Mouse (Mus musculus) ovary, postnatal 10 days (tissue): ENCODE measurements around the gene Psenen.
A peak's percentile ranks its signal among the peaks of the same experiment; 100 is the strongest.

Source experiments
- DNase-seq: peaks from one replicate; pipeline ENCODE4 v3.0.0; 2022; ENCODE audit warnings: low spot score

Gene Psenen

DNA sequence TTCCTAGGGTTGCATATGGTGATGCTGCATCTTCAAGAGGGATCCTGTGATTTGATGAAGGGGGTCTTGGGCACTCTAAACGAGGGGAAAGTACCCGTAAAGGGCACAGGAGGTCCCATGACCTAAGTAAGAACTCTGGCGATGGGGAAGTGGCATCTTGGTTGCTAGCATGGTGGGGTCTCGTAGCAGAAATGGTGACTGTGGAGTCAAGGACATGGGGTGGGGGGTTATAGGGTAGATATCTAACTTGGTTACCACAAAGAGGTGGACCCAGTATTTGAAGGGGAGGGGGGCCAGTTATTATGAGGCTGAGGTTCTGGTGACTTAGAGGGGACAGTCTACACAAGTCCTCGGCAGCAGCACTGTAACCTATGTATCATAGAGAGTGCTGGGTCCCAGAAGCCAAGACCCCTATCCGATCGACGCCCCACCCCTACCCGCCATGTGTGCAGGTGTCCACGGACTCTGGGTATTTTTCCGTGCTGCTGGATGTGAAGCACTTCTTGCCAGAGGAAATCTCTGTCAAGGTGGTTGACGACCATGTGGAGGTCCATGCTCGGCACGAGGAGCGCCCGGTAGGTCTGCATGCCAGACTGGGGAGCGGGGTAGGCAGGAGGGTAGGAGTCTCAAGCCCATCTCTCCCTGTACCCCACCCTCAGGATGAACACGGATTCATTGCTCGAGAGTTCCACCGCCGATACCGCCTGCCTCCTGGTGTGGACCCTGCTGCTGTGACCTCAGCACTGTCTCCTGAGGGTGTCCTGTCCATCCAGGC lies 9.4 kb downstream of the Psenen start:
- no peak for DNase-seq

DNA sequence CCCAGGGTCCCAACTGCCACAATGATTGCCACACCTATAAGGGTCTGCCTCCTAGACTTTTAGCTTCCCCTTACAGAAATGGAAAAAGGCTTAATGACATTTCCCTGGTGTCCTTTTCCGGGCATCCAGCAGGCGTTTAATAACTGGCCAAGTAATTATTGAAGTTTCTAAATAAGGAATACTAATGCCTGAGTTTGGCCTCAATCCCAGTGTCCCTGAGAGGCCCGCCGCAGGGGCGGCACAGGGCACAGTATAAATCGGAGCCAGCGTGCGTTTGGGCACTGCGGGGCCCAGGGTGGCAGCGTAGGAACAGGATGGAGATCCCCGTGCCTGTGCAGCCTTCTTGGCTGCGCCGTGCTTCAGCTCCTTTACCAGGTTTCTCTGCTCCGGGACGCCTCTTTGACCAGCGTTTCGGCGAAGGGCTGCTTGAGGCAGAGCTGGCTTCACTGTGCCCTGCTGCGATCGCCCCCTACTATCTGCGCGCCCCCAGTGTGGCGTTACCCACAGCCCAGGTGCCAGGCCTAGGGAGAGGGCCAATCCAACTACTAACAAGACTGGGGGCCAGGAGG lies 10.3 kb downstream of the Psenen start:
- DNase-seq = no peak

DNA sequence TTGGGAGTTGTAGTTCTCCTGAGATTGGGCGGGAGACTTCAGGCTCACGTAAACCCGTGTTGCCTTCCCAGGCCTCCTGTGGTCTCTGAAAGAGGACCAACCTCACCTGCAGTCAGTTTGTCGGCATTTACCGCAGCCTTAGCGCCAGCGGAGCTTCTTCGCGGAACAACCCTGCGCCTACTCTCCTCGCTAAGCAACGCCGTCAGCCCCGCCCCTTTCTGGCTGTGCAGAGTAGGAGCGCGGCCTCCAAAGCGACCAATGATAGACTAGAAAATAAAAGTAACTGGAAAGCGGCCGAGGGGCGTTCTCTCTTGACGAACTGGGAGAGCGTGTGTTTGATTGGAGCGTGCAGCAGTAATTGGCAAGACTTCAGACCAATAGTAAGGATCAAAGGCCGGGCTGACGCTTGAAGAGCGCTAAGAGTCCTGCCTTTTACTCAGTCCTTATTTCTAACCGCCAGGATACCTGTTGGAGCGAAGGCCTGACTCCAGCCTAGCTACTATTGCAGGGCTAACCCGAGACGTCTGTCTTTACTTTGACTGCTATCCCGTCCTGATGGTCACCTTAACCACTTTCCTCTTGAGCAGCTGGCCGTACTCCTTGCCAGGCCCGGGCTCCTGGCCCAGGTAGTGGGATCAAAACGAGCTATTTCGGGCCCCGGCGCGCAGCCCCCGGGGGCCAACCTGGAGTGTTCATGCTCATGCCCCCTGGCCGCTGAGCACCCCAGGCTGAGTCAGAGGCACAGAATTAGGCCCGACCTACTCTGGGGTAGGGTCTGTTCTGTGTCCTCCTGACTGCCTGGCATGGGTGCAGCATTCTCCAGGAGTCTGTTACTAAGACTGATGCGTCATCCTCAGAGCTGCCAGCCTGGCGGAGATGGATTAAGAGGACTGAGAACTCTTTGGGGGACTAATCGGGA lies 11.1 kb downstream of the Psenen start, which contains the start of the genes Hspb6 and Proser3:
Hspb6 (plus strand) TSS at position 77 of the 919 bp plus-strand sequence.
Proser3 (minus strand) TSS at position 198 of the 919 bp plus-strand sequence.
- DNase-seq = peak; percentile 89

DNA sequence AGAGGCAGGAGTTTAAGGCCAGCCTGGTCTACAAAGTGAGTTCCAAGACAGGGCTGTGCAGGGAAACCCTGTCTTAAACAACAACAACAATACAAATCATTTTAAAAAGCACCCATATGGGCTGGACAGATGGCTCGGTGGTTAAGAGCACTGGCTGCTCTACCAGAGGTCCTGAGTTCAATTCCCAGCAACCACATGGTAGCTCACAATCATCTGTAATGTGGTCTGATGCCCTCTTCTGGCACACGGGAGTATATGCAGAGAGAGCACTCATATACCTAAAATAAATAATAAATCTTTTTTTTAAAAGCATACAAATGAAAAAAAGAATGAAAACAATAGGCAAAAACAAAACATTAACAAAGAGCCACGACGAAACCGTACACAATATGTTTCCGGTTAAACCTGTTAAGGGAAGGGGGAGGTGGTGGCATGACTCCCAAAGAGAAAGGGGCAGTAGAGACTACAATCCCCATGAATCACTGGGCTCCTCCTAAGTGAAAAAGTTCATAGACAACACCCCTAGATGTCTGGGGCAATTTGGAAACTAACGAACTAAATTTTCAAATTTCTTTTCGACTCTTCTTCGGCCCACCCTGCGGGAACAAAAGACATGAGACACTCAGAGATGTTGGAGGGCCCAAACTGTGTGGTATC lies 11.9 kb downstream of the Psenen start:
- DNase-seq = no peak

DNA sequence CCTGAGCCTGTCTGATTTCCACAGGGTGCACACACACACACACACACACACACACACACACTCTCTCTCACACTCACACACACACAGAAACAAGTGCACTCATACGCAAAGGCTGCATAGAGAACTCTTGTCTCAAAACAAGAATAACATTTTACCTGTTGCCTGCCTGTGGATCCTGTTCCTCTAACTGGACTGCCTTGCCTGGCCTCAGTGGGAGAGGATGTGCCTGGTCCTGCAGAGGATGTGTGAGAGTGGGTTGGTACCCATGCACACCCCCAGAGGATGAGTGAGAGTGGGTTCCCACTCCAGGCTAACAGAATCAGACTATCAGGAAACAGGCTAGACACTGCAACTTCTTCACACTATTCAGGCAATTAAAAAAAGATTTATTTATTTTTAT lies 12.8 kb downstream of the Psenen start:
- no peak for DNase-seq

DNA sequence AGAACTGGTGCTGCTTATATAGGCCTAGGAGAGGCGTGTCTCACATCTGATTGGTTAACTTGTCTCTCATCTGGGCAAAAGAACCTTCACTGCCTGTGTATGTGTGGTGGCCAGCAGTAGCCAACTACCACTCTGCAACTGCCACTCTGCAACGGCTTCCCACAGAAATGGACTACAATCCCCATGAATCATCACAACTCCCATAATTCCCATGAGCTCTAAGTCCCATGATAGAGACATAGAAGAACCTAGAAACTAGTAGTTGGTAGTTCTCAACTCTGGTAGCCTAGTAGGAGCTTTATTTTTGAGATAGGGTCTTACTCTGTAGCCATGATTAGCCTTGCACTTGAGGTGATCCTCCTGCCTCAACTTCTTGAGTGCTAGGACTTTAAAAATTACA lies 13.5 kb downstream of the Psenen start:
- DNase-seq = no peak

DNA sequence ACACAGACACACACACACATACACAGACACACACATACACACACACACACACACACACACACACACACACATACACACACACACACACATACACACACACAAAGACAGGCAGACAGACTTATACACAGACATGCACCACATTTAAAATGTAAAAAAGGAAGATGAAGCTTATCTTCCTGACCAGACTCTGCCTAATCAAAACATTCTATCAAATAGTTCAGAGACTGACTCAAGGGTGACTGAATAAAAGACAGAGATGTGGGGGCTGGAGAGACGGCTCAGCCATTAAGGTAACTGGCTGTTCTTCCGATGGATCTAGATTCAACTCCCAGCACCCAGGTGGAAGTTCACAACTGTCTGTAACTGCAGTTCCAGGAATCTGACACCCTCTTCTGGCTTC lies 19.1 kb downstream of the Psenen start:
- DNase-seq = no peak

DNA sequence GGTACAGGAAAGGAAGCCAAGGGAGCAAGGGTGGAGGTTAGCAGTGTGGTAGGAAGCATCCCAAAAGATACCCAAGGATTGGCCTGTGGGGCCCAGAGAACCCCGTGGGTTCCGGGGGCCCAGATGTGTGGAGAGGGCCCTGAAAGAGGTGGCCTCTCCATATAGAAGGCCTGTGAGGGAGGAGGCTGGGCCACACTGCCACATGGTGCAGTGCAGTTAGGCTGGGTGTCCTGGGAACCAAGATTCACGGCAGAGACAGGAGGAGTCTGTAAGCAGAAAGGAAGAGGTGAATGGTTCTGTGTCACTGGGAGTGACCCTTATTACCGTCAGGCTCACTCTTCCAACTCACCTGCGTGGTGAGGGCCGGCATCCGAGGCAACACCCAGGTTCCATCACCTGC lies 22.9 kb downstream of the Psenen start:
- no peak for DNase-seq

DNA sequence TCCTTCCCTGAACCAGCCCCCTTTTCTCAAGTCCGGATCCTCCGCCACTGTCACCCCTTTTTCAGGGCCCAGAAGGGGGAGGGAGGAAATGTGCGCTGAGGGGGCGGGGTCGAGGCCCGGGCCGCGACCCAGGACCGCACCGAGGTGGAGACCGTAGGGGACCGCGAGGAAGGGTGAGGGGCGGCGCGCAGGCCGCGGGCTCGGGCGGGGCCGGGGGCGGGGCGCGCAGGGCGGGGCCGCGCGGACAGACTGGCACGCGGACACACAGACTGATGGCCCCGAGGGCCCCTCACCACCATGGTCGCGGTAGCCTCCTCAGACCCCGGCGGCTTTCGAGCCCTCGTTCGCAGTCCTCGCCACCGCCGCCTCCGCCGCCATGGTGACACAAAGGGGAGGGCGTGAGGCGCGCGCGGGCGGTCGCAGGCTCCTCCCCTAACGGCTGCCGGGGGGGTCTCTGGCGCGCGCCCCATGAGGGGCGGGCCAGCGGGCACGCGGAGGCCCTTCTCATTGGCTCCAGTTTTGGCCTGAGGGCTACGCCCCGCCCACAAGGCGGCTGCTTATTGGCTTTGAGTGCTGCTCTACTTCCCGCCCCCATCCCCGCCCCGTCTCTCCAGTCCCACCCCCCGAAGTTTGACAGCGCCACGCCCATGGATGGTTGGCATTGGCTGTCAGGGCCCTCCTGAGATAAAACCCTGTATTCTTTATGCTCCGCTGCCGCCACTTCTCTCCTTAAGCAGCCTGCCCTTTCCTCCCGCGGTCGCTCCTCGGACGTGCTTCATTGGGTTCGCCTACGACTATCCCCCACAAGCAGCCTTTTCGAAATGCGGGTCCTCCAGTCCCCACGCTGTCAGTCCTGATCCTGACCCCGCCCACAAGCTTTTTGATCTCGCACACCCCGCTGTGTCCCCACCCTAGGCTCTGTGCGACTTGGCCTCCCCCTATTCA lies 28.5 kb downstream of the Psenen start, which contains the start of gene Arhgap33:
Arhgap33 (minus strand) TSS at position 428 of the 945 bp plus-strand sequence.
- peak; percentile 85 for DNase-seq

DNA sequence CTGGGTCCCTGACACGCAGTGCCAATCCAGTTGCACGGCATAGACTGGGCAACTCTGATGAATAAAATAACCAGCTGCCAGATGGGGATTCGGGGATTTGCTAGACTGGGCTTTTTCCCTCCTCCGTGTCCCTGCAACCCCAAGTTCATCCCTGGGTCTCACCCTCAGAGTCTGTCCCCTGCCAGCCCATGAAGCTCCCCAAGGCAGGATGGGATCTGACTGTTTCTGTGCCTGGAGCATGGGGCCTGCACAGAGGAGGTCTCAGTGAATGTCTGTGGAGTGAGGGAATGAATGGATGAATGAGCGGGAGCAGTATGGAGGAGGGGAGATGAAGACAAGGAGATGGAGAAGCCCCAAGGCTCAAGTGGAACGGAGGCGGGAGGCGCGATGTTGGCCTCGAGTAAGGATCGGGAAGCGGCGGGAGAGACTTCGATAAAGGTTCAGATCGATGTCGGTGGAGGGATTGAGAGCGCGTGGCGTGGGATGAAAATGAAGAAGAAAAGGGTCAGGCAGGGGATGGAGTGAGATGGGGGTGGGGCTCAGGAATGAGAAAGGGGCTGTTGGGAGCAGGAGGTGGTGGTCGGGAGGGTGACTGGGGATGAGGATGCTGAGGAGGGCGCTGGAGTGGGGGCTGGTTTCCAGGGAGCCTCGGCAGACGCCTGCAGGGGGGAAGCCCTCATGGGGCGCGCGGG lies 29.3 kb downstream of the Psenen start:
- no peak for DNase-seq

DNA sequence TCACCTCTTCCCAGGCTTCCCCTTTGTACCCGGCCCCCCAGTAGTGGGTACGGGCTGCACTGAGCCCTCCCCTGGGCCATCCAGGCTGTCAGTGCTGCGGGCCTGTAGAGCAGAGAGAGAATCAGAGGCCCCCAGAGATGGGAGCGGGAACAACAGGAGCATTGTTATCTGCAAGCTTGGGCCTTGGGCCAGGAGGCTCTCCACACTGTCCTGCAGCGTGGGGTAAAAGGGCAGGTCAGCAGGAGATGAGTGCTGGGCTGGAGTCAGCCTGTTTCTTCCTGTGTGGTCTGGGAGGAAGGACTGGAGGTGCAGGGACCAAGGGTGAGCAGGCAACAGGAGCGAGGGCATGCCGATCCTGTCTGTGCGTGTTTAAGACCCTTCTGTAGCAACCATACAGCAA lies 30.5 kb downstream of the Psenen start:
- DNase-seq = no peak

DNA sequence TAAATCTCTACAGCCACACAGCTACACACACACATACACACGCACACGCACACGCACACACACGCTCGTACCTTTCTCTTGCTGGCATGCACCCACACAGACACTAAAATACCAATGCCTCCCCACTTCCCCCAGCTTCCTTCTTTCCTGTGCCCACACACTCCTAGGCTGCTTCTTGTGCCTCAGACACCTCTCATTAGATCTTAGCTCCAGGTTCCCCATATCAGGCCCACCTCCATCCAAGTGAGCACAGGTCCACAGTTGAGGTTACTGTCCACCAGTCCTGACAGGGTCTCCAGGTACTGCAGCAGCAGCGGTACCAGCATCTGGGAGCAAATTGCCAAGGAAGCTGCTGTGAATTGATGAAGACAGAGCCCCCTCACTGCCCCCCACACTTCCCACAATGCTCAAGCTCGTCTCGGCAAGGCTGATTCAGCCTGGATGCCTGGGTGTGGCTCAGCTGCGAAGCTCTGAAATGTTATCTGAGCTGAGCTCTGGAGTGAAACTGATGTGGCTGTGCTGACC lies 32.1 kb downstream of the Psenen start:
- no peak for DNase-seq

DNA sequence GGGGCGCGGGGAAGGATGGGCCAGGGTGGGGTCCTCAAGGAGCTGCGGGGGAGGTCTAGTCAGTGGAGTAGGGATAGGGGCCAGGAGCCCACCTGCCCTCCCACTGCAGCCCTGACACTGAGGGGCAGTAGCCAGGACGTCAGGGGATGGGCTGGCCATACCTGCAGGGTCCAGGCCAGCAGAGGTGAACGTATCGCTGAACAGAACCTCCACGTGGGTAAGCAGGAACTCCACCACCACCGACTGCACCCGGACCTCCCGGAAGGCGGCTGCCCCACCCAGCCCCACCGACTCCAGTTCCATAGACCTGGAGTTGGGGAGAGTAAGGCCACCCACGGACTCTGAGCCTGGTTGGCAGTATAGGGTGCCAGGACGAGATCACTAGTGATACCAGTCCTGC lies 36.4 kb downstream of the Psenen start:
- DNase-seq = no peak

DNA sequence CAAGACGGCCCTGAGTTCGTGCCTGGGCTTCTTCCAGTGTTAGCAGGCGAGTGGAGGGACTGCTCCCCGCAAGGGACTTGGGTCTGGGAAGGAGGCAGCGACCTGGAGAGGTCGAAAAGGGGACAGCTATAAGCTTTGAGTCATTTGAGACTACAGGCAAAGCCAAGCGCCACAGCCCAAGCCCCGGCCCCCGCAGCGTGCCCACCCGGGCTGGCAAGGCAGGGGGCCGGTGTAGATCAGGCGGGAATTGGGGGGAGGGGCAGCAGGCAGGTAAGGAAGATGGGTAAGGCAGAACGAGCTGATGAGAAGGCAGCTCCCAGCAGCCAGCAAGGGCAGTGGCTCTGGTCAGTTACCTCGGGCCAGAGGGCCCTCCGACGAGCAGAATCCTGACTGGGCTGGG lies 37.0 kb downstream of the Psenen start:
- no peak for DNase-seq

DNA sequence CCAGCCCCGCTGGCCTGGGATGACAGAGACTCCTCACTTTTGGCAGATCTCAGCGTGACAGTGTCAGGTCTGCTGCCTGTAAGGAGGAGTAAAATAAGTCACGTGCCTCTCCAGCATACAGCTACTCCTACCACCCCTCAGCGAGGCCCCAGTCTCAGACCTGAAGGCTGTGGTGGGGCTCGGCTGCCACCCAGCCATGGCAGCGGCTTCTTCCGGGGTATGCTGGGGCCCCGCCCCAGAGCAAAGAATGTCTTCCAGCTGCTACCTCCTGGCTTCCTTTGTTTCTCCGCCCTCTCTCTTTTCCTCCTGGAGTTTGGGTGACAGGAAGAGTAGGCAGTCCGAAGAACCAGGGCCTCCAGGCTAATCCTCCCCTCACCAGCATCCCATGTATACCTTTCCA lies 37.5 kb downstream of the Psenen start:
- no peak for DNase-seq

DNA sequence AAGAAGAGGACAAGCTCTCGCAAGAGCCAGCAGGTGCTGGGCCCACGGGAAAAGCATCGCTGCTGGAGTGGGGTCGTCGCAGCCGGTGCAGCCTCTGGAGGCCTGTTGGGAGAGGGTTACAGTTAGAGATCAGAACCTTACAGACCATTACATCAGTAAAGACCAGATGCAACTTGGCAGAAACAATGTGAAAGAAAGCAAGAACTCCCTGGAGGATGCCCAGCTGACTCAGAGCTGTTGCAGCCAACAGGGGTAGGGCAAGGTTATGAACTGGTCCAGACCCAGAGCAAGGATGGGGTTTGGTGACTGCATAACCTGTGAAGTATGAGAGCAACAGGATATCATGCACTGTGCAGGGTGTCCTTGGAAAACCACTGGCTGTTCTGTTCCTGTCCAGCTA lies 38.9 kb downstream of the Psenen start:
- DNase-seq = no peak

DNA sequence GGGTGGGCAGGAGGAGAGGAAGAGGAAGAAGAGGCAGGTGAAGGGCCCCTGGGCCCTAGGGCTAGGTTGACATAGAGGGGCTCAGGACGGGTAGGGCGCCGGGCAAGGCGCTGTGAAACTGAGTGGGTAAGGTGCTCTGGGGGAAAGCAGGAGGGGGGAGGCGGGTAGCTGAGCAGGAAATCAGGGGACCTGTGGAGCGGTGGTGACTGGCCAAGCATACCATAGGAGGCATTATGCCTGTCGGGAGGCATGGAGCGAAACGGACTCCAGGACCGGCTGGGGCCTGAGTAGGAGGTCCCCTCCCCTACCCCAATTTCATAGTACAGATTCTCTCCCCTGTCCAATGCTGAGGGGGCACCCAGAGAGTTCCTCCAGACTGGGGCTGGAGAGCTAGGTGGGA lies 40.6 kb downstream of the Psenen start:
- DNase-seq = no peak

DNA sequence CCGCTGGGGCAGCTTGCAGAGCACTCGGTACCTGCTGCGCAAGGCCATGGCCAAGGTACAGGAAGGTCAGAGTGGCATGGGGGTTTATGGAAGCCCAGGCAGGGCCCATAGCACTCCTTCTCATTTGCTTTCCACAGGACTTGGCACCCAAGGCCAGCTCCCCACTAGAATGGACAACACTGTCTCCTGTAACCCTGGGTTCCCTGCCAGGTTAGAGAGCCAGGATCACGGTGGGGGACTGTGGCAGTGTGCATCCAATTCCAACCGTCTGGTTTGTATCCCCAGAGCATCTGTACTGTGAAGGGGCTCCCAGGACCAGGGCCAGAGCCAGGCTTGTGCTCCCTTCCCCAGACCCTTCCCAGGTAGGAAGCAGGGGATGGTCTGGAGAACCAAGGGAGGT lies 42.6 kb downstream of the Psenen start:
- no peak for DNase-seq

DNA sequence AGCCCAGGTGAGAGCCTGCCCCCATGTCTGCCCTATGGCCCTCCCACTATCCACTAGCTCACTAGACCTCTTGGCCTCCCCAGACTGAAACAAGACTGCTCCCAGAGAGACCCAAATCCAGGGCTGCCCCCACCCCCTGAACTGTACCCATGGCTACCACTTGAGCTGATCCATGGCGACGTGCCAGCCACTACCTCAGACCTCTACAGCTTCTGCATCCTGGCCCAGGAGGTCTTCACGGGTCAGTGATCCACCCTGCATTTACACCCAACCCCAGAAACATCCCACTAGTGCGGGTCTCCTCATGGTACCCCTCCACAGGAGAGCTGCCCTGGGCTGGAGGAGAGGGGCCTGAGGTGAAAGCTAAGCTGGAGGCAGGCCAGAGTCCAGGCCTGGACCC lies 43.0 kb downstream of the Psenen start:
- DNase-seq = no peak

DNA sequence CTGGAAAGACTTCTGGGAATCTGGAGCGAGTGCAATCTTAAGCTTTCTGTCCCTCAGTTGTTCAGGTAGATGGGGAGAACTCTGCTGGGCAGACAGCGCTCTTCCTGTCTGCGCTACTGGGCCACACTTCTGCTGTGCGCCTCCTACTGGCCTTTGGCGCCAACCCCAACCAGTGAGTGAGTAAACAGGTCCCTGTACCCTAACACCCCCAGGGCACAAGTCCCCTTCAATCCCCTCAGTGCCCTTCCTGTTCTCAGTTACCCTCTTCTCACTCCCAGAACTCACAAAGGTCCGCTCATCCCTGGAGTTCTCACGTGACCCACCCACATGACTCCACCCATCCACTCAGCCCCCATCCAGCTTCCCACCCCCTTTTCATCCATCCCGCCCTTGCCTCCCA lies 45.1 kb downstream of the Psenen start:
- no peak for DNase-seq
